Mouse (Mus musculus) retina, adult 2 months (tissue): ENCODE measurements around the gene Metap2.
"Not testable (repeated sequence)": the region's sequence is repeated elsewhere in the genome, so short reads cannot be mapped to it uniquely, and the experiment has no call there.

Experiments used
- DNase-seq: peaks from one replicate; pipeline ENCODE4 v3.0.0-alpha.2; 2012; ENCODE audit warnings: low read depth, low spot score

The Metap2 gene

GRCm38 (mm10) chr10:93846706-93847105 is 50.2 kb downstream of the Metap2 start:
- no peak for DNase-seq

- not testable (repeated sequence) for DNase-seq
Observed at GRCm38 (mm10) chr10:93835115-93835514, 61.8 kb downstream of the Metap2 start.

GRCm38 (mm10) chr10:93834394-93834745 is 62.5 kb downstream of the Metap2 start:
- no peak for DNase-seq

GRCm38 (mm10) chr10:93833699-93834393 is 63.0 kb downstream of the Metap2 start:
- DNase-seq = no peak

GRCm38 (mm10) chr10:93833370-93833698 is 63.6 kb downstream of the Metap2 start:
- DNase-seq = no peak

GRCm38 (mm10) chr10:93832811-93833210 is 64.1 kb downstream of the Metap2 start:
- no peak for DNase-seq

- no peak for DNase-seq
Observed at GRCm38 (mm10) chr10:93831730-93832574, 64.9 kb downstream of the Metap2 start.

- no peak for DNase-seq
Observed at GRCm38 (mm10) chr10:93830931-93831729, 65.8 kb downstream of the Metap2 start, which contains the start of gene Usp44. Usp44 (plus strand) TSS chr10:93831555.

- no peak for DNase-seq
Observed at GRCm38 (mm10) chr10:93829898-93830831, 66.7 kb downstream of the Metap2 start.

- peak; percentile 38 for DNase-seq
Observed at GRCm38 (mm10) chr10:93818661-93819060, 78.2 kb downstream of the Metap2 start.

- DNase-seq = no peak
Observed at GRCm38 (mm10) chr10:93813755-93814154, 83.1 kb downstream of the Metap2 start.

- peak; percentile 49 for DNase-seq
Observed at GRCm38 (mm10) chr10:93812774-93813415, 84.0 kb downstream of the Metap2 start.

- no peak for DNase-seq
Observed at GRCm38 (mm10) chr10:93812098-93812497, 84.8 kb downstream of the Metap2 start.

- no peak for DNase-seq
Observed at GRCm38 (mm10) chr10:93810590-93811185, 86.2 kb downstream of the Metap2 start.

GRCm38 (mm10) chr10:93809438-93809837 is 87.5 kb downstream of the Metap2 start:
- DNase-seq = not testable (repeated sequence)
